Mouse (Mus musculus): Measurements from ENCODE around the gene Pde8b. TPM values are rescaled to one million over a fixed set of nuclear protein-coding genes. Genes with fewer than 3 reads are reported as not detected.
"Not testable (repeated sequence)": the region's sequence is repeated elsewhere in the genome, so short reads cannot be mapped to it uniquely, and the experiment has no call there.

Gene Pde8b
- total RNA-seq, 2 experiments from 2014 or later: 2.0 to 2.2 TPM

GRCm38 (mm10) chr13:95222569-95223426 lies 27.3 kb downstream of the Pde8b start:
- ATAC-seq (ENCODE audit: poor library complexity, severe bottlenecking): no peak

GRCm38 (mm10) chr13:95221882-95222568 lies 28.1 kb downstream of the Pde8b start:
- ATAC-seq (ENCODE audit: poor library complexity, severe bottlenecking): no peak

- ATAC-seq (ENCODE audit: poor library complexity, severe bottlenecking): not testable (repeated sequence)
Observed at GRCm38 (mm10) chr13:95215661-95216170, 34.4 kb downstream of the Pde8b start.

- ATAC-seq (ENCODE audit: poor library complexity, severe bottlenecking): no peak
Observed at GRCm38 (mm10) chr13:95212320-95212719, 37.8 kb downstream of the Pde8b start.

- ATAC-seq (ENCODE audit: poor library complexity, severe bottlenecking): not testable (repeated sequence)
Observed at GRCm38 (mm10) chr13:95207301-95207700, 42.8 kb downstream of the Pde8b start.

- ATAC-seq (ENCODE audit: poor library complexity, severe bottlenecking): no peak
Observed at GRCm38 (mm10) chr13:95202151-95202758, 47.9 kb downstream of the Pde8b start.

GRCm38 (mm10) chr13:95200817-95201216 lies 49.3 kb downstream of the Pde8b start:
- ATAC-seq (ENCODE audit: poor library complexity, severe bottlenecking): no peak

- ATAC-seq (ENCODE audit: poor library complexity, severe bottlenecking): no peak
Observed at GRCm38 (mm10) chr13:95200036-95200435, 50.1 kb downstream of the Pde8b start.

GRCm38 (mm10) chr13:95196106-95196705 lies 53.9 kb downstream of the Pde8b start:
- no peak for ATAC-seq (ENCODE audit: poor library complexity, severe bottlenecking)

GRCm38 (mm10) chr13:95191951-95192350 lies 58.2 kb downstream of the Pde8b start:
- ATAC-seq (ENCODE audit: poor library complexity, severe bottlenecking): no peak

GRCm38 (mm10) chr13:95189111-95189510 lies 61.0 kb downstream of the Pde8b start:
- ATAC-seq (ENCODE audit: poor library complexity, severe bottlenecking): no peak

- ATAC-seq (ENCODE audit: poor library complexity, severe bottlenecking): no peak
Observed at GRCm38 (mm10) chr13:95187153-95187665, 62.9 kb downstream of the Pde8b start.

GRCm38 (mm10) chr13:95186741-95187035 lies 63.4 kb downstream of the Pde8b start:
- no peak for ATAC-seq (ENCODE audit: poor library complexity, severe bottlenecking)

GRCm38 (mm10) chr13:95185891-95186740 lies 64.0 kb downstream of the Pde8b start:
- no peak for ATAC-seq (ENCODE audit: poor library complexity, severe bottlenecking)

GRCm38 (mm10) chr13:95183686-95184085 lies 66.5 kb downstream of the Pde8b start:
- ATAC-seq (ENCODE audit: poor library complexity, severe bottlenecking): no peak

- no peak for ATAC-seq (ENCODE audit: poor library complexity, severe bottlenecking)
Observed at GRCm38 (mm10) chr13:95180208-95180607, 69.9 kb downstream of the Pde8b start.

- no peak for ATAC-seq (ENCODE audit: poor library complexity, severe bottlenecking)
Observed at GRCm38 (mm10) chr13:95177326-95177725, 72.8 kb downstream of the Pde8b start.

- no peak for ATAC-seq (ENCODE audit: poor library complexity, severe bottlenecking)
Observed at GRCm38 (mm10) chr13:95176399-95176798, 73.7 kb downstream of the Pde8b start.

GRCm38 (mm10) chr13:95174253-95174652 lies 75.9 kb downstream of the Pde8b start:
- ATAC-seq (ENCODE audit: poor library complexity, severe bottlenecking): no peak

GRCm38 (mm10) chr13:95172346-95172745 lies 77.8 kb downstream of the Pde8b start:
- ATAC-seq (ENCODE audit: poor library complexity, severe bottlenecking): no peak
